Mouse (Mus musculus): ENCODE results near the gene Adgrv1. TPM values are rescaled to one million over a fixed set of nuclear protein-coding genes. Genes with fewer than 3 reads are reported as not detected.
"Not testable (repeated sequence)": the region's sequence is repeated elsewhere in the genome, so short reads cannot be mapped to it uniquely, and the experiment has no call there.

Adgrv1 gene
- total RNA-seq, 2 experiments from 2014 or later, result 2.1 to 3.2 TPM

DNA sequence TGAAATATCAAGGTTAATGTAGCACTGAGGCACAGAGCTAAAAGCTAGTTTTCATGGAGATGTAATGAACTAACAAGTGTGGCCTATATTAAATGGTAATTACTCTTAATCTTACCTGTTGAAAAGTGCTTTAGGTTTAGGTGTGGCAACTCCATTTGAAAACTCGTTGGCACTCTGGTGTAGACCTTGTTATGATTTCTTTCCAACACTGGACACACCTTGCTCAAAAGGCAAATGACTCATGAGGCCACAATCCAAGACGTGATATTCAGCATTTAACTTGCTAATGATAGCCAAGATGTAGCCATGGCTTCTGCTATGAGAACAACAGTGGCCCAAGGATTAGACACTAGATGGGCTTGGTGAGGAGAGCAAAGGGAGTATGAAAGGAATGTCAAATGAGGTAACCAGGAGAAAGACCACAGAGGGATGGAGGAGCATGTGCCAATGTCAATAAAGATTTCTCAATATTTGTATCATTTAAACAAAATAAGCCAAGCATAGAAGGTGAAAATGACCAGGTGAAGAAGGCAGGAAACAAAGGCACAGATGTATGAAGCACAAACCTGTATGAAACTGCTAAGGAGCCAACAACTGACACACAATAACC, 289.9 kb downstream of the Adgrv1 start:
- DNase-seq (ENCODE audit: low spot score in 2 of 2), result no peak

DNA sequence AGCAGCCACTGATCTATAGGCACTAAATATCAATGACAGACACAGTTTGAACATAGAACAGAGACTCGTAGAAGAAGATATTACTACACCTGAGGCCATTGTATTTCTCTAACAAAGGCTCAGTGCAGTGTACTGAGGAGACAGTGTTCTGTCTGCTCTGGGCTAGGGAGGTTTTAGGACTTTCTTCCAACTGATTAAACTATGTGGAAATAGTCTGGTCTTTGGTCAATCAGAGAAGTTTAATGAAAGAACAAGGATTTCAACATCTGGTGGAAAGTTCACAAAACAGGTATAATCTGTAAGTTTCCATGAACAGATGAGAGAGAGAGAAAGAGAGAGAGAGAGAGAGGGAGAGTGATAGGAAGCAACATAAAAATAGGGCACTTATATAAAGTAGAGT, 297.7 kb downstream of the Adgrv1 start:
- no peak for DNase-seq (ENCODE audit: low spot score in 2 of 2)

DNA sequence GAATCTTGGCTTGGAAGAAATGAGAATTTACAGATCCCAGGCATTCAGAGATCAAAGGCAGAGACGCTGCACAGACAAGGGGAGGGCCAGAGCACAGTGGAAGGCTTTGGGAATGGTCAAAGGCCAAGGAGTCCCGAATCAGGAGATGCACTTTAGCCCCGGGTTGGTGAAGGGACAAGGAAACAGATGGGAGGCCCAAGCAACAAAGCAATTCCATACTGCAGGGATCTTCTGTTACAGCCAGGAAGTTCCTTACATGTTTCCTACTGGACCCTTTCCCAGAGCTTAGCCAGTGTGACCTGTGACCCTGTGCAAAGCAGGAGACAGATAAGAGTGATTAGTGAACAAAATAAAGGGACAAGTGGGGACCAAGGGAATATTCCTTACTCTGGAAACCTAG, 300.9 kb downstream of the Adgrv1 start:
- no peak for DNase-seq (ENCODE audit: low spot score in 2 of 2)

DNA sequence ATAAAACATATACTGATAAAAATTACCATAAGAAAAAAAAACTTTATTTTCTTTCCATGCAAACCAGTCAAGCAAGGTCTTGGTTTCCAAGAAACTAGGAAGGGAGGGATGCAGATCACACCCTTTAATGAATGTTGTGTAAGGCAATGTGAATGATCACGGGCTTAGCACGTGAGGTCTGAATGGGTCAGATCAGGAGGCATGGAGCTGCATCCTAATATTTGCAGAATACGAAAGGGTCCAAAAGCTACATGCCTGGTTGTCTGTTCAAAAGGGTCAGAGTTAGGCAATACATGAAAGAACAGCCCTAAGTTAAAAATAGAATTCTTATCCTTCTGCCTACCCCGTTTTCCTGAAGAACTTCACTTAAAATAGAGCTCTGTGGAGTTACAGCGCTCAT, 303.2 kb downstream of the Adgrv1 start:
- DNase-seq (ENCODE audit: low spot score in 2 of 2), result no peak

DNA sequence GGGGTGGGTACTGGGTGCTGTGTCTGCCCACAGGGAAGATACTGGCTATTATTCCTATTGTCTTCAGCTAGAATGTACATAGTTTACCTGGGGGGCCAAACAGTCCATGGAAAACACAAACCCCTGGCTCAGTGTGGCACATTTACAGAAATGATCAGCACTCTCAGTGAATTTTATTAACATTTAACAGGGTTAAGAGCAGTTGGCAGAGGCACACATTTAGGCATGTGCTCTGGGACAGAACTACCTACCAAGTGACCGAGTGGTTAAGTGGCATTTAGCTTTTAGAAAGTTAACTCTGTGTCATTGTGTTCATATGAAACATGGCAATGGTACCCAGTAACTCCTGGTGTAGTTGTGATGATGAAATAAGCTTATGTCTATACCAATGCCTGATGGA, 304.8 kb downstream of the Adgrv1 start:
- DNase-seq (ENCODE audit: low spot score in 2 of 2), result no peak

DNA sequence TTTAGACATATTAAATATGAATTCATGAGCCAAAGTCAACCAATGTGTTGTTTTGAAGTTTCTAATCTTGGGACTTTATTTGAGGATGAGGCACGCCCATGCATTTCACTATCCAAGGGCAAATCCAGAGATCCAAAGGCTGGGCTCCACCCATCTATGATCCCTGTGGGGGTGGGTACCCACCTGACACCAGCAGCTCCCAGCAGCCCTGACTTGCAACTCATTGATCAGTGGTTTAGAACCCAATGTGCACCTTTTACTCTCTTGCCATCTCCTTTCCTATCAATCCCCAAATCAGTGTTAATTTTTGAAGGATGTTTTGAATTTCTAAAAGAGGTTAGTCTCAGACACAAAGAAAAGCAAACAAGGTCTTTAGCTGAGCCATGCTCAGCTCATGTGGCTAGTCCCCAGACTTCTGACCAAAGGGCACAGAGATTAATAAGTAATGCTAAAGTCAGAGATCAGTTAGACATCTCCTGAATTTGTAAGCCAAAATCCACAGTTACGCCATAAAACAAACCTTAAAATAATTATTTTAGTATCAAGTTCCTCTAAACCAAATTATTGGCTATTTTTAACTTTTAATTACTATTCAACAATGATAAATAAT, 307.2 kb downstream of the Adgrv1 start:
- DNase-seq (ENCODE audit: low spot score in 2 of 2), result no peak

DNA sequence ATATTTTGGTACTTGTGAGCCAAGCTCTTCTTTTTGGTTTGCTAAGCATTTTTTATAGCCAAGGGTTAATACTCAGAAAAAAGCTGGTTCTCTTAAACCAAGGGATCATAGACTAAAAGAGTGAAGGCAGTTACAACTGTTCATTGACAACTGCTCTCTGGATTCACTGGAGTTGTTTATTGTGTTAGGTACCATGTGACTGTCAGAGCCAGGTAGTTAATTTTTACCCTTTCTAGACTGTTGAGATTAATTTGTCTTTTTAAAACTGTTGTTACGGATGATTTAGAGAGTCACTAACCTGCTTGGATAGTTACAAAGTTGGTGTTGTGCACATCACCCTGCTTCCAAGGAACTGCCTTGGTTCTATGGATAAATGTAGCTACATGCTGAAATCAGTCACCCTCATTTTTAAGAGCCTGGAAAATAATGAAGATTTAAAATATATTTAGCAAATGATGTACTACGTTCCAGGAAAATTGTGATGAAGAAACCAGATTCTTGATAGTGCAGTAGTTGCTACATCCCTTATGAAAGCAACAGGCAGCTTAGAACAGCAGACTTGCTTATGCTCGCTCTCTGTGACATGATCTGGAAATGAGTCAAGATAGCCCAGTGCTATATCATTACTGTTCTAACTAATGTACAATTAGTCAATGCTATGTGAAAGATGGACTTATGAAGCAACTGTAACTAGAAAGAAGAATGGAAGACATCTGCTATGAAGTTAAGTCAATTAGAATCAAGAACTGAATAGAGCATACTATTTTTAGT, 309.2 kb downstream of the Adgrv1 start:
- DNase-seq (ENCODE audit: low spot score in 2 of 2), result no peak

DNA sequence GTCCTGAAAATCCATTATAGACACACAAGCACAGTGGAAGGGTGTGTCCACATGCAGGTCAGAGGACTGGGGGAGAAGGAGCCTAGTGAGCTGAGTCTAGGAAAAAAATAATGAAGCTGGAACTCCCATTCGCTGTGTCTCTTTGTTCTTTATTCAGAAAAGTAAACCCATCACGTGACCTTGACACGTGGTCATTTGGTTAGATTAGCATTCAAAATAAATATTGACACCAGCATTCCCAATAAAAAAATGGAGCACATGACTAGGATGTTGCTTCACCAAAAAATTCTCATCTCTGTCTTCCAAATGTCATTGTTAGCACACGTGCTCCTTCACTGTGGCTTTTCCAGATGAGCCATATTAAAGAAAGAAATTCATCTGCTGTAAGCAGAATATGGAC, 316.4 kb downstream of the Adgrv1 start:
- no peak for DNase-seq (ENCODE audit: low spot score in 2 of 2)

DNA sequence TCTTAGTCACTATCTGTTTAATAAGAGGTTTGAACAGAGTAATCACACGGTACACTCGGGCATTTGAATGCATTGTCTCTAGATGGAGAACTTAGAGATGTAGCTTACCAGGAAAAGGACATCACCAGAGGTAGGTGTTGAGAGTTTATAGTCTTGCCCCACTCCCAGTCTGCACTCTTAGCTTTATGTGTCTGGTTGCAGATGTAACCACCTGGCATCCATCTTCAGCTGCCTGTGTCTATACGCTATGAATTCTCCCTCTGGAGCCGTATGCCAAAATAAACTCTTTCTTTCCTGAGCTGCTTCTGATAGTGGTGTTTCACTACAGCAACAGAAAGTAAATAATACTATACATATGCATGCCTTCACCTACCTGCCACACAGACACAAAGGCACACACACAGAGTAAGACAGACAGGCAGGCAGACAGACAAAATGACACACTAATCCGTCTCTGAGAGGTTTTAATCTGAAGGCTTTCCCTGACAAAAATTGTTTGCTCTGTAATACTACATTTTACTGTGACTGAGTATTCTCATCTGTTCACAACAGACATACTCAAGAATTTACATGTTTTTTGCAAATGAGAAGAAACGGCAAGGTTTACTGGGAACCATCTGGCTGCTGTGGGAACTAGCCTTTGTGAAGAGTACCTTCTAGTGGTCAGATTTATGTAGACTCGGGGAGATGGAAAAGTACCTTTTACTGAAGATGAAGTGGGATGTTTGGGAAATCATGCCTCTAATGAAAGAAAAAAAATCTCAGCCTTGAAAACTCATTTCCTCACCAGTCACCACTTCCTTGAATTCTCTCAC, 318.4 kb downstream of the Adgrv1 start:
- no peak for DNase-seq (ENCODE audit: low spot score in 2 of 2)

DNA sequence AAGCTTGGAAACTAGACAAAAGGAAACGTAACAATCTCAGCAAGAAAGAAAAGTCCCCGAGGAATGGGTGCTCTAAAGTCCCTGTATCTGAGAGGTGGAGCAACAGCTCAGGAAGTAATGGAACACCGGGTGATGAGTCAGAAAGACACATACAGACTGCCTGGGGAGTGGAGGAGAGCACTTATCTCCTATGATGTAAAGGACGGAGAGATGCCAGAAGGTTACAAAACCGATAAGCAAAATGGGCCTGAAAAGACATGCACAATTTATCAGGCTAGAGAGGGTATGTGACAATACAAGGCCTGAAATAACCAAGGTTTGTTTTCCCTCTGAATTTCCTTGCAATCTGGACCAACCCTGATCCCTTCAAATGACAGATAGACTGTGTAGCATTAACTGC, 320.8 kb downstream of the Adgrv1 start:
- DNase-seq (ENCODE audit: low spot score in 2 of 2), result no peak

DNA sequence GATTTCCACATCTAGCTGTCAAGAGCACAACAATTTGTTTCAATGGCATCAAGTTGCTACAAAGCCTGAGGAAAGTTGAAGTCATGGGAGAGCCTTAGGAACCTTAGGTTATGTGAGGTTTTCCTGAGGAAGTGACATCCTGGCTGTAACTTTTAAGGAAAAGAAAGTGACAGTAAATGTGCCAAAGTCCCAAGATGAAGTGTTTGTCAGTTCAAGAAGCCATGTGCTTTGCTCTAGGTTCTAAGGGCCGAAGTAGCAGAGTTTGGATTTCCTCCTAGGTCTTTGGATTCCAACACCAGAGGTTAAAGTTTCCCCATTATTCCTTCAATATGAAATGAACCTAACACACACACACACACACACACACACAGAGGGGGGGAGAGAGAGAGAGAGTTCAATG, 332.1 kb downstream of the Adgrv1 start:
- DNase-seq (ENCODE audit: low spot score in 2 of 2), result no peak

DNA sequence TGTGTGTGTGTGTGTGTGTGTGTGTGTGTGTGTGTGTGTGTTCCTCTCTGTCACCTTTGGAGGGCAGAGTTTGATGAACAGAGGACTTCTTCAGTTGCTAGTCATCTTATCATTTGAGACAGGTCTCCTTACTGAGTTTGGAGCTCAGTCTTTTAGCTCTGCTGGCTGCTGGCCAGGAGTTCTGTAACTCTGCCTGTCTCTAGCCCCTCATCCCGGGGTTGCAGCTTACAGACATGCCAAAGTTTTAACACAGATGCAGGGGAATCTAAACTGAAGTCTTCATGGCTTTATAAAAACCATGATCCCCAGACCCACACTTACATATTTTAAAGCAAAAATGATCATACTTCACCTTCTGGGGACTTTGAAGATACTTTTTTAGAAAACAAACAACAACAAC, 338.8 kb downstream of the Adgrv1 start:
- no peak for DNase-seq (ENCODE audit: low spot score in 2 of 2)

DNA sequence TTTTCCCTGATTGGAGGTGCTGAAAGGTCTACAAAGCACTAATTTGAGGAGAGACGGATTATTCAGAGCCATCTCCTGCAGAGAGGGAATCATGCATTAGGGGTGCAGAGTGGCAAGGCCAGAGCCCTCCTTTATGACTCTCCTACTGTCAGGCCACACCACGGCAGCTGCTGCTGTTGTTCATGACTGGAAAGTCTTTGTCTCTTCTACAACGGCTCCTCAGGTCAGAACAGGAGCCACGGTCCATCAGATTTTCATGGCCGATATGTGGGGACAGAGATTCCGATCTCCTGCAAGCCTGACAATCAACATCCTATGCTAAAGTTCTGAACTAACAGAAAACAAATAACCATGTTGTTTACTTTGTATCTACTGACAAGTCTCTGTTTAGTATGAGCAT, 350.8 kb downstream of the Adgrv1 start:
- no peak for DNase-seq (ENCODE audit: low spot score in 2 of 2)

DNA sequence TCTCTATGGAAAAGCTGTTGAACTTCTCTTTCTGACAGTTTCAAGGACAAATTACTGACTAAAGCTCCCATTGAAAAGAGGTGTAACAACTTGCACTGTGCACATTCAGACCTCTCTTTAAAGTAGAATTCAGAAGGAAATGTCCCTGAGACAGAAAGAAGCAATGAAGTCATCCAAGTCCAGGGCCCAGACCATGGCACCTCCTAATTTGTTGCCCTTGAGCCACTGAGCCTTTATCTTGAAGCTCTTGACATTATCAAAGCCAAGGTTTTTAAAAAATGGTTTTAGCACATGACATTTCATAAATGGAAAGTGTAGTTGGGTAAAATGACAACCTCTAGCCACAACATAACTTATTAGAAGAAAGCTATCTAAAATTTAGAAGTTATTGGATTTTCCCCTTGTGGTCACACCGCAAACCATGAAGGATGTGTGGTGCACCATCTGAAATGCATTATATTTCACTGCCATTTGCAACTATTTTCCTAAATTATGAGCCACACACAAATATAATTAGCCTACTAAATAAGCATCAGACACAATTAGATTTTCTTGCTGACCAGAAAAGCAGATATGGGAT, 352.2 kb downstream of the Adgrv1 start:
- no peak for DNase-seq (ENCODE audit: low spot score in 2 of 2)

DNA sequence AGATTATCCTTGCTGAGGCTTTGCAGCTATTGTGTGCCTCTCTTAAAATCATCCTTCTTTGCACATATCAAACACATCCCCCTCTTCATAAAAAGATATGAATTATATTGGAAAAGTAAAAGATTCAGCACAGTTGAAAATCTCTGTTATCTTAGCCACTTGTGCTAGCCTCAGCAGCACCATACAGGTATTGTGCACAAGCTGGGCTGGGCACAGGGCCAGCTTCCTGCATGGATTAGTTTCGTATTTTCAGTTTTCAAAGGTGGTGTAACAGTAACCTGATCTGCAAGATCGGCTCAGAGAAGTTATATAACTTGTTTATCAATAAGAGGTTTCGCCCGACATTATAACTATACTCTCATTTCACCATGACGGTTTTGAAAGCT, 353.6 kb downstream of the Adgrv1 start:
- no peak for DNase-seq (ENCODE audit: low spot score in 2 of 2)

DNA sequence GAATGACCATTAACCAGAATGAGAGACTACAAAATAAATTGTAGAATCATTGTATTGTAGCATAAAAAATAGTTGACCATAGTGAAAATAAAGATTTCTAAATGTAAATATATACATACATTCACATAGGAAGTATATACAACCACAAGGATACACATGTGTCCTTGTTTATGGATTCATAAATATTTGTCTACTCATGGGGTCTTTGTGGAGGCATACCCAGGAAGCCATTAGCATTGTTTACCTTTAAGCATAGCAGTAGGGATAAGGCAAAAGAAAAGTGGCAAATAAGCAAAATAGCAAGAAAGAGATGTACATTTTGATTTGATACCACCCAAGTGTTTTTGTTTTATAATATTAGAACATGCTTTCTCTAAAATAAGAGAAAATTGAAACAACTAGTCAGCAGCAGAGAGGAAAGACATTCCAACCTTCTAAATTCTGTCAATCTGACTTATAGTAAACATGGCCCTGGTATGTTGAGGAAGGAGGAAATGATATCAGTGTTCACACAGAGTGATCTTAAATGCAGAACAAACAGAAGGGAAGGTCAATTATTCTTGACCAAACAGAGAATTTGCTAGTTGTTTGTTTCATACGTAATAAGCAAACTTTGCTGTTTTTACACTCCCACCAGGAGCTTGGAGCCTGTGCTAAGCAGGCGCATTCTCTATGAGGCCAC, 354.1 kb downstream of the Adgrv1 start:
- no peak for DNase-seq (ENCODE audit: low spot score in 2 of 2)

DNA sequence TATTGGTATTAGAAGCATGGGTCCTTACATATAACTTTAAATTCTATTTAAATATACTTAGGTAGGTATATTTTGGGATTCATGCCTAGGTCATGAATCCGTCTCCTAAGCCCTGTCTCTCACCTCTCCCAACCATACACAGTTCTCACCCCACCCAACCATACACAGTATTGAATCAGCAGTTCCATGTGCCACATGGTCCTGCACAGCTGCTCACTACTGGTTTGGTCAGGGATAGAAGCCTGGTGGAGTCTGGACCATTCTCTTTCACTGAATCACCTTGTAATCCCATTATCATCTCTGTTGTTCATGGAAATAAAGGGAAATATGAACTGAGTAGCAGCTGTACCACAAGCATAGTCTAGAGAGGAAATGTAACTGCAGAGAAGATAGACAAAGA, 359.1 kb downstream of the Adgrv1 start:
- DNase-seq (ENCODE audit: low spot score in 2 of 2), result no peak

DNA sequence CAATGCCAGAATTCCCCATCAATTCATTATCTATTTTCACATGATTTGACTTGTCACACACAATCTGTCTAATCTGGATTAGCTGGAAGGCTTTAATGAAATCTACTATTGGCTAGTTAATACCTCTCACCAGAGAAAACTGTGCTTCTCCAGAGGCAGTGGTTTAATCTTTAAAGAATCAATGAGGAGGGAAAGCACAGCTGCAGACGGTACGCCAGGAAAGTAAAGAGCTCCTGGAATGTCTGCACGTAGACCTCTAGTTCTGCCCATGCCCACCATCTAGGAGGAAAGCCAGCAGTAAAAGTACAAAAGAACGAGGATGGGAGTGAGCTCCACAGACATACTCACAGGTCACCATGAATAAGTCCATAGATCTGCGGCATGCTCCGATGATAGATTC, 362.6 kb downstream of the Adgrv1 start:
- no peak for DNase-seq (ENCODE audit: low spot score in 2 of 2)

DNA sequence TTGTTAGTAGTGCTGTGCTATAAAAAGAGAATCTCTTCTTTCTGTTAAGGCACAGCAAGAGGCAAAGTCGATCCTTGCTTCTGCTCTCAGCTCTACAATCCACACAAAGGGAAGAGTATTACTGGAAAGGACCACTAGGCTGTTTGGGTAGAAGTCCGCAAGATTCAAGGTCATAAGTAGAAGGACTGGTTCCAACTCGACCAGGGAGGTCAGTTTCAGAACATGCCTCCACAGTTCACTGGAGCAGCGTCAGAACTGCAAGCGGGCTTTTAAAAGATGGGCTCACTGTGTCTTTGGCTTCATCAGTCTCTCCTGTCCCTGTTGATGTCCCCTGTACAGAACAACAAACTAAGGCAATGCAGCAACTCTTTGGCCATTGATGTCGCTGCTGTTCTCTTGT, 363.9 kb downstream of the Adgrv1 start:
- no peak for DNase-seq (ENCODE audit: low spot score in 2 of 2)

DNA sequence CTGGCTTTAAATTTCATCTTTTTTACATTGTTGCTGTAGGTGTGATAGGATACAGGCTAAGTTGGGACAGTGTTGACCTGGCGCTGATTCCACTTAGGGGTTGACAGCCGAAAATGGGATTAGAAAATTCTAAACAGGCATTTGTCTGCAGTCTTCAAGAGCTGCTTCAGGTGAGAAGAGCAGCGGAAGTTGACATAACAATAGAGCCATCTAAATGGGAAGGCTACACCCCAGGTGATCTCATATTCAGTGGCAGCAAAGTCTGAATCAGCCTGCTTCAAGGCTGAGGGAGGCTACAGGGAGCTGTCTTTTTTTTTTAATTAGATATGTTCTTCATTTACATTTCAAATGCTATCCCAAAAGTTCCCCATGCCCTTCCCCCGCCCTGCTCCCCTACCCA, 365.5 kb downstream of the Adgrv1 start:
- not testable (repeated sequence) for DNase-seq (ENCODE audit: low spot score in 2 of 2)

DNA sequence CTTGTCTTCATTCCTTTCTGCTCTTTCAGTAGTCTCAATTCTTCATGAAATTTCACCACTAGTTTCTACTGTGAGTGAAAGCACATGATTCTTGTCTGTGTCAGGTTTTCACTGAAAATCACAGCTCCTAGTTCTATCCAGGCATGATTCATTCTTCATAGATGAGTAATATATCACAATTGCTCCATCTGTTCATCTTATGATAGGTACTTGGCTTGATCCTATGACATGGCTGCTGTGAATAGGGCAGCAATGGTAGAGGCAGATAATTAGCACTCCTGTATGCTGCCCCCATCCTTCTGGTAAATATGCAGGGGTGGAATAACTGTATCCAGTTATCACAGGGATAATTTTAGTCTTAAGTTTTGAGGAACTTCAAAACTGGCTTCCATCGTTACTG, 368.5 kb downstream of the Adgrv1 start:
- no peak for DNase-seq (ENCODE audit: low spot score in 2 of 2)
